Mouse (Mus musculus) liver, embryonic 14 days (tissue): Measurements from ENCODE around the gene Angptl8. TPM values are rescaled to one million over a fixed set of nuclear protein-coding genes. Genes with fewer than 3 reads are reported as not detected.

Experiments used
- polyA plus RNA-seq: library from polyadenylated mRNA; depleted of rRNA; stranded (reverse); fragments of >200 nt; gene quantifications from 2 replicates; pipeline ENCODE4 v1.2.3, GENCODE M21; 2012; rRNA removed

Angptl8 gene
- polyA plus RNA-seq, result 17.9 and 18.5 TPM in 2 replicates

GRCm38 (mm10) chr9:21835258-21835912, at the start of gene Angptl8:
Angptl8 (plus strand) TSS chr9:21835510.

GRCm38 (mm10) chr9:21798345-21799009, 36.8 kb upstream of the Angptl8 start, which contains the start of gene Kank2:
Kank2 (minus strand) TSS chr9:21798744.

GRCm38 (mm10) chr9:21852128-21853091, 17.1 kb downstream of the Angptl8 start, which contains the start of gene Dock6:
Dock6 (minus strand) TSS chr9:21852635.

Other genes starting within 250 kb of the Angptl8 start
- gene Timm29, start 242.8 kb upstream of the Angptl8 start, polyA plus RNA-seq, result 14.2 and 15.9 TPM in 2 replicates
- 5.7 and 6.0 TPM in 2 replicates for gene Yipf2, start 242.7 kb upstream of the Angptl8 start, polyA plus RNA-seq
- 20.2 and 21.2 TPM in 2 replicates for gene Smarca4, start 219.3 kb upstream of the Angptl8 start, polyA plus RNA-seq
- 12.1 and 12.7 TPM in 2 replicates for gene Ldlr, start 112.0 kb upstream of the Angptl8 start, polyA plus RNA-seq
- 52.4 and 58.5 TPM in 2 replicates for gene Spc24, start 75.2 kb upstream of the Angptl8 start, polyA plus RNA-seq
- 3.9 and 4.1 TPM in 2 replicates for gene Kank2, start 36.8 kb upstream of the Angptl8 start, polyA plus RNA-seq
- gene Dock6, start 17.1 kb downstream of the Angptl8 start, polyA plus RNA-seq, result 9.2 and 9.4 TPM in 2 replicates
- gene Rab3d, start 82.7 kb downstream of the Angptl8 start, polyA plus RNA-seq, result 5.2 and 5.5 TPM in 2 replicates
- gene Ccdc159, start 92.0 kb downstream of the Angptl8 start, polyA plus RNA-seq, result 1.1 and 1.3 TPM in 2 replicates
- 31.9 and 38.6 TPM in 2 replicates for gene Tmem205, start 92.0 kb downstream of the Angptl8 start, polyA plus RNA-seq
- 2.4 and 2.6 TPM in 2 replicates for gene Plppr2, start 101.5 kb downstream of the Angptl8 start, polyA plus RNA-seq
- gene Swsap1, start 120.2 kb downstream of the Angptl8 start, polyA plus RNA-seq, result 1.2 and 1.4 TPM in 2 replicates
- 117 and 141 TPM in 2 replicates for gene Epor, start 128.0 kb downstream of the Angptl8 start, polyA plus RNA-seq
- 0.10 TPM in 2 replicates for gene Rgl3, start 153.9 kb downstream of the Angptl8 start, polyA plus RNA-seq
- gene Ccdc151, start 167.1 kb downstream of the Angptl8 start, polyA plus RNA-seq, result 0.05 and 0.06 TPM in 2 replicates
- 41.7 and 46.6 TPM in 2 replicates for gene Prkcsh, start 167.3 kb downstream of the Angptl8 start, polyA plus RNA-seq
- 0.01 and 0.03 TPM in 2 replicates for gene Elavl3, start 216.5 kb downstream of the Angptl8 start, polyA plus RNA-seq
- not detected in 2 replicates for gene Gm49318, start 235.7 kb downstream of the Angptl8 start, polyA plus RNA-seq
- gene Zfp653, start 235.9 kb downstream of the Angptl8 start, polyA plus RNA-seq, result 7.3 and 7.9 TPM in 2 replicates
- 13.1 and 15.4 TPM in 2 replicates for gene Ecsit, start 249.9 kb downstream of the Angptl8 start, polyA plus RNA-seq